Comparison of ENCODE assay signal across 7 mouse cellular contexts in genomic region chr9:90125416-90126099, GRCm38 (mm10). TPM values are rescaled to one million over a fixed set of nuclear protein-coding genes. Genes with fewer than 3 reads are reported as not detected.
DNase-seq lines count a peak whose midpoint lies in the region; ATAC-seq lines count a peak whose summit lies in the region.

No protein-coding gene starts in this region.

- no peak for DNase-seq in neural tube, embryonic 11.5 days (ENCODE audit: low spot score)
- no peak for DNase-seq in neural tube, embryonic 10.5 days (ENCODE audit: extremely low spot score, low spot score)
- DNase-seq in forebrain, embryonic 10.5 days (ENCODE audit: extremely low spot score, low spot score), result no peak
- no peak for DNase-seq in urinary bladder, postnatal 36 days (ENCODE audit: low spot score in 2 of 2)
- DNase-seq in spleen, postnatal 14 days (ENCODE audit: low spot score in 2 of 2), result no peak

- H3K27me3 ChIP-seq in neural tube, embryonic 11.5 days (ENCODE audit: control insufficient read depth, insufficient read depth, low read length), result no peaks in the 10 kb centered on the region
- peaks cover 9% of the 10 kb centered on the region; the same call in 1 of the 2 replicates for H3K27me3 ChIP-seq in forebrain, embryonic 10.5 days (ENCODE audit: poor library complexity, severe bottlenecking)
- no peaks in the 10 kb centered on the region for H3K27me3 ChIP-seq in limb, embryonic 12.5 days
- no peaks in the 10 kb centered on the region for H3K27me3 ChIP-seq in stomach, embryonic 15.5 days (replicated peaks)

- no peak for ATAC-seq in neural tube, embryonic 11.5 days (ENCODE audit: insufficient read depth, low FRiP score, low TSS enrichment)
- ATAC-seq in limb, embryonic 12.5 days (ENCODE audit: insufficient number of reproducible peaks, insufficient read depth, low FRiP score, low TSS enrichment, low read depth), result no peak
- no peak for ATAC-seq in stomach, embryonic 15.5 days (ENCODE audit: insufficient read depth, low FRiP score, low read depth)

- H3K4me3 ChIP-seq in neural tube, embryonic 11.5 days (ENCODE audit: low read depth, low read length), result peak overlapping the region; percentile 21; the same call in 1 of the 2 replicates
- peak overlapping the region; percentile 45 for H3K4me3 ChIP-seq in forebrain, embryonic 10.5 days
- H3K4me3 ChIP-seq in limb, embryonic 12.5 days (replicated peaks), result no peak overlapping the region
- peak overlapping the region; percentile 24; the same call in 1 of the 2 replicates for H3K4me3 ChIP-seq in stomach, embryonic 15.5 days (replicated peaks)

- no peaks in the 10 kb centered on the region for H3K4me1 ChIP-seq in neural tube, embryonic 11.5 days (ENCODE audit: control insufficient read depth, insufficient read depth, low read length)
- peaks cover 17% of the 10 kb centered on the region for H3K4me1 ChIP-seq in forebrain, embryonic 10.5 days
- 0 out of 2 replicates have a peak, but pooled peaks cover 4% of the 10 kb centered on the region for H3K4me1 ChIP-seq in limb, embryonic 12.5 days (replicated peaks)
- H3K4me1 ChIP-seq in stomach, embryonic 15.5 days, result no peaks in the 10 kb centered on the region

- no peak overlapping the region for H3K27ac ChIP-seq in neural tube, embryonic 11.5 days (ENCODE audit: low read depth, low read length)
- no peak overlapping the region for H3K27ac ChIP-seq in forebrain, embryonic 10.5 days
- no peak overlapping the region for H3K27ac ChIP-seq in limb, embryonic 12.5 days
- H3K27ac ChIP-seq in stomach, embryonic 15.5 days, result no peak overlapping the region

- no peaks in the 10 kb centered on the region for H3K9me3 ChIP-seq in neural tube, embryonic 11.5 days (ENCODE audit: control insufficient read depth, low read length)
- no peaks in the 10 kb centered on the region for H3K9me3 ChIP-seq in forebrain, embryonic 10.5 days
- no peaks in the 10 kb centered on the region for H3K9me3 ChIP-seq in limb, embryonic 12.5 days
- H3K9me3 ChIP-seq in stomach, embryonic 15.5 days, result no peaks in the 10 kb centered on the region

- 14% methylated on average over 7 of the region's 7 CpGs for WGBS in neural tube, embryonic 11.5 days
- WGBS in forebrain, embryonic 10.5 days, result 7% methylated on average over 7 of the region's 7 CpGs
- 16% methylated on average over 7 of the region's 7 CpGs for WGBS in limb, embryonic 12.5 days
- WGBS in stomach, embryonic 15.5 days, result 27% methylated on average over 7 of the region's 7 CpGs

- peak overlapping the region; percentile 33 for H3K4me2 ChIP-seq in neural tube, embryonic 11.5 days (ENCODE audit: low read depth)
- H3K4me2 ChIP-seq in limb, embryonic 12.5 days, result peak overlapping the region; percentile 48
- peak overlapping the region; percentile 46; the same call in 1 of the 2 replicates for H3K4me2 ChIP-seq in stomach, embryonic 15.5 days

- no peaks in the 10 kb centered on the region for H3K36me3 ChIP-seq in neural tube, embryonic 11.5 days (ENCODE audit: control insufficient read depth, insufficient read depth, low read length)
- H3K36me3 ChIP-seq in forebrain, embryonic 10.5 days (replicated peaks), result no peaks in the 10 kb centered on the region
- no peaks in the 10 kb centered on the region for H3K36me3 ChIP-seq in limb, embryonic 12.5 days
- no peaks in the 10 kb centered on the region for H3K36me3 ChIP-seq in stomach, embryonic 15.5 days

- no peak overlapping the region for H3K9ac ChIP-seq in neural tube, embryonic 11.5 days (ENCODE audit: low read length)
- H3K9ac ChIP-seq in limb, embryonic 12.5 days (replicated peaks), result no peak overlapping the region
- H3K9ac ChIP-seq in stomach, embryonic 15.5 days, result no peak overlapping the region

RNA-seq across cellular contexts. Expression of gene Morf4l1, which starts 11.0 kb away (rescaled TPM):
- 502 and 508 TPM in 2 replicates for polyA plus RNA-seq in neural tube, embryonic 11.5 days (2014; fragmentation: Nextera tagmentation; extraction: Ambion mirVana)
- polyA plus RNA-seq in forebrain, embryonic 10.5 days (2016; fragmentation: Nextera tagmentation; extraction: Ambion mirVana), result 528 and 553 TPM in 2 replicates
- polyA plus RNA-seq in limb, embryonic 12.5 days (2016; fragmentation: Nextera tagmentation; extraction: Ambion mirVana), result 502 and 512 TPM in 2 replicates
- polyA plus RNA-seq in stomach, embryonic 15.5 days (2015; fragmentation: Nextera tagmentation; extraction: Ambion mirVana), result 362 and 379 TPM in 2 replicates

RNA-seq across cellular contexts. Expression of gene Adamts7, which starts 37.3 kb away (rescaled TPM):
- 13.8 and 15.5 TPM in 2 replicates for polyA plus RNA-seq in neural tube, embryonic 11.5 days (2014; fragmentation: Nextera tagmentation; extraction: Ambion mirVana)
- 16.7 and 17.2 TPM in 2 replicates for polyA plus RNA-seq in forebrain, embryonic 10.5 days (2016; fragmentation: Nextera tagmentation; extraction: Ambion mirVana)
- polyA plus RNA-seq in limb, embryonic 12.5 days (2016; fragmentation: Nextera tagmentation; extraction: Ambion mirVana), result 18.9 and 20.2 TPM in 2 replicates
- polyA plus RNA-seq in stomach, embryonic 15.5 days (2015; fragmentation: Nextera tagmentation; extraction: Ambion mirVana), result 13.1 and 15.5 TPM in 2 replicates
